8 mouse cellular contexts compared by ENCODE assay signal in the genomic region with DNA sequence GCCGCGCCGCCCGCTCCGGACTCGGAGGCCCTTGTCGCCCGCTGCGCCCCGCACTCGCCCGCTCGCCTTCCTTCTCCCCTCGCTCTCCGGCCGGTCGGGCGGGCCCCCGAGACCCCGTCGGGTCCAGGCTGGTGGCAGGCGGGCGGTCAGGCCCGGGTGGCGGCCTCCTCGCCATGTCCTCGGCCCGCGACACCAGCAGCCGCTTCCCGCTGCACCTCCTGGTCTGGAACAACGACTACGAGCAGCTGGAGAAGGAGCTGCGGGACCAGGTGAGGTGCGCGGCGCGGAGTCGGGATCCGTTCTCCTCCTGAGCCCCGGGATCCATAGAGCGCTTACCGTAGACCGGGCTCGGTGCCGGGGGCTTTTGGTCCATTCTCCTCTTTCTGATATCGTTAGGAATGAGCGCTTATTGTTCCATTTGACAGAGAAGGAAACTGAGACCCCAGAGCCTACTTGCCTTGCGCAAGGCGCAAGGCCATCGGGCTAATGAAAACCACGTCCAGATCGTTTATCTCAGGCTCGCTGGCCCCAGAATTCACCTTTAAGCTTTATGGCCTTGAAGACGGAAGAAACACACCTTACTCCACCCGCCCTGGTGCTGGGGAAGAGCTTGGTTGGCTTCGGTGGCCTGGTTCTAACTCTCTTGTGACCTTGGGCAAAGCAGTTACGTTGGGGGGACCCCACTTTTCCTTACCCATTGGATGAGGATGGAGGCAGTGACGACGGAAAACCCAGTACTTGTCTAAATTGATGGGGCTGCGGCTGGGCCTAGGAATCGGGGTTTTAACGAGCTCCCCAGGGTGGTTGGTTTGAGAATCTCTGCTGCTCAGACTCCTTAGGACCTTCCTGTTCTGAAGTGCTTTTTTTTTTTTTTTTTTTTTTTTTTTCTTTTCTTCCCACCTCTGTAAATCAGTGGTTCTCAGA. TPM values are rescaled to one million over a fixed set of nuclear protein-coding genes. Genes with fewer than 3 reads are reported as not detected.
DNase-seq lines count a peak whose midpoint lies in the region; ATAC-seq lines count a peak whose summit lies in the region.

A gene (minus strand): TSS at position 462 of the 924 bp plus-strand sequence.

- ATAC-seq in hindbrain, embryonic 11.5 days (ENCODE audit: low FRiP score) = peak; percentile 18
- ATAC-seq in midbrain, embryonic 15.5 days (replicated peaks) = no peak; the same call in none of the 2 replicates

- peak within 1 kb of the TSS; percentile 92 for H3K9ac ChIP-seq in hindbrain, embryonic 11.5 days (ENCODE audit: low read depth, low read length)
- peak within 1 kb of the TSS; percentile 95 for H3K9ac ChIP-seq in midbrain, embryonic 15.5 days

- H3K9me3 ChIP-seq in hindbrain, embryonic 11.5 days (ENCODE audit: control insufficient read depth, low read length) = no peaks in the 10 kb centered on the region
- no peaks in the 10 kb centered on the region for H3K9me3 ChIP-seq in midbrain, embryonic 15.5 days

- H3K4me2 ChIP-seq in hindbrain, embryonic 11.5 days (replicated peaks; ENCODE audit: low read depth, low read length) = peak within 1 kb of the TSS; percentile 61
- H3K4me2 ChIP-seq in midbrain, embryonic 15.5 days = peak within 1 kb of the TSS; percentile 80

- peaks cover 5% of the 10 kb centered on the region for H3K4me1 ChIP-seq in hindbrain, embryonic 11.5 days (replicated peaks; ENCODE audit: control insufficient read depth, insufficient read depth, low read length)
- H3K4me1 ChIP-seq in midbrain, embryonic 15.5 days = peaks cover 49% of the 10 kb centered on the region

- under 1% methylated on average over 49 of the region's 63 CpGs for WGBS in hindbrain, embryonic 11.5 days
- WGBS in midbrain, embryonic 15.5 days = under 1% methylated on average over 48 of the region's 63 CpGs

- H3K27me3 ChIP-seq in hindbrain, embryonic 11.5 days (ENCODE audit: control insufficient read depth, insufficient read depth, low read length) = no peaks in the 10 kb centered on the region
- H3K27me3 ChIP-seq in midbrain, embryonic 15.5 days (replicated peaks) = no peaks in the 10 kb centered on the region

- peak within 1 kb of the TSS; percentile 92 for H3K27ac ChIP-seq in hindbrain, embryonic 11.5 days (ENCODE audit: low read depth, low read length)
- H3K27ac ChIP-seq in midbrain, embryonic 15.5 days = peak within 1 kb of the TSS; percentile 96

- intact Hi-C loops in left cerebral cortex, postnatal 36 days (cut with DNase I) = no loop called here

- DNase-seq in right cerebral cortex, postnatal 4 days = peak; percentile 30
- no peak for DNase-seq in right cerebral cortex, postnatal 14 days
- DNase-seq in adrenal gland, postnatal 25 days = peak; percentile 20
- peak; percentile 16 for DNase-seq in forelimb bud, embryonic 11.5 days (ENCODE audit: low read depth, low spot score)
- peak; percentile 42 for DNase-seq in hindbrain, embryonic 11.5 days (ENCODE audit: low spot score)
- peak in 1 of 2 experiments; percentile 28 for DNase-seq in left cerebral cortex, postnatal 36 days (ENCODE audit: low spot score in 2 of 2)
- DNase-seq in right cerebral cortex, adult 18-20 months = no peak

- H3K4me3 ChIP-seq in hindbrain, embryonic 11.5 days (ENCODE audit: low read depth, low read length) = peak within 1 kb of the TSS; percentile 77
- H3K4me3 ChIP-seq in midbrain, embryonic 15.5 days = peak within 1 kb of the TSS; percentile 99

- no peaks in the 10 kb centered on the region for H3K36me3 ChIP-seq in hindbrain, embryonic 11.5 days (ENCODE audit: control insufficient read depth, insufficient read depth, low read length)
- no peaks in the 10 kb centered on the region for H3K36me3 ChIP-seq in midbrain, embryonic 15.5 days (replicated peaks)

RNA-seq across cellular contexts. Expression of the gene that starts here (rescaled TPM):
- total RNA-seq in adrenal gland, postnatal 25 days (2021) = 50.4 and 52.3 TPM in 2 replicates
- polyA plus RNA-seq in hindbrain, embryonic 11.5 days (2014; fragmentation: Nextera tagmentation; extraction: Ambion mirVana) = 36.3 and 42.2 TPM in 2 replicates
- total RNA-seq in left cerebral cortex, postnatal 36 days (2021) = 10 to 100 TPM; 32.0 to 46.1 TPM
- polyA plus RNA-seq in midbrain, embryonic 15.5 days (2015; fragmentation: Nextera tagmentation; extraction: Ambion mirVana) = 51.6 and 52.9 TPM in 2 replicates

Comparison
In these comparisons a context has a peak if more than half of its experiments do, and no peak if none do; other contexts are left out.
1. DNase-seq: peak in right cerebral cortex, postnatal 4 days (single experiment), adrenal gland, postnatal 25 days (single experiment), forelimb bud, embryonic 11.5 days (single experiment) and hindbrain, embryonic 11.5 days (single experiment); none in right cerebral cortex, postnatal 14 days (single experiment) and right cerebral cortex, adult 18-20 months (single experiment).